In the genomic region with DNA sequence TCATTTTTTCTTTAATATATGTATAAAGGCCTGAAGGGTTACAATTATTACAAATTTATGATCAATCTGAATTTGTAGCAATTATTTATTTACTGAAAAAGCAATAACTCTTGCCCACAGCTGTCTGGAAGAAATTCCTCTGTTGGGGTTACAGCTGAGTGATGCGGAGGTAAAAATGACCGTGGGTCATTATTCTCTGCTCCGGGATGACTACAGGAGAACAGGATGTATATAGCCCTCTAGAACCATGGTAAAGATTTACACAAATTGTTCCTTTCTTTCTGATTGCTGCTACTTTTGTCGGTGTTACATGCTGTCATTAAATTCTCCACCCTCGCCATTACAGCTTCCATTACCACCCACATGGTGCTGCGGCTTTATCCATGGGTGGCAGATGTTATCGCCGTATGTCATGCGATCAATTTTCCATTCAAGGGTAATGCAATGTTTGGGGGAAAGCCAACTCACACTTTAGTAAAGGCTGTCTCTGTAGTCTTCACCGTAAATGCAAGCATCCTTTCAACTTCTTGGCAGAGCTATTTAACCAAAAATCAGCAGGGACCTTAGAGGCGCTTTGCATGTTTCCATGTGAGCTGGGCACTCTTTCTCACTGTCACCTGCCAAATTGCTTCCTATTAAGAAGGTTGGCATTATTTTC, we compare ENCODE assay signal across 19 mouse cellular contexts. TPM values are rescaled to one million over a fixed set of nuclear protein-coding genes. Genes with fewer than 3 reads are reported as not detected.
DNase-seq lines count a peak whose midpoint lies in the region; ATAC-seq lines count a peak whose summit lies in the region.
"Had no signal": no experiment of that assay in that cellular context is flagged by ENCODE, and none has a peak within 500 bp of the region (broad histone marks: within the 10 kb centered on the region; RNA-seq: fewer than 3 reads in every experiment).

No protein-coding gene starts in this region.

- no peak overlapping the region for H3K4me3 ChIP-seq in forebrain, embryonic 13.5 days
- no peak overlapping the region for H3K4me3 ChIP-seq in forebrain, embryonic 11.5 days (ENCODE audit: low read depth, low read length)
- no peak overlapping the region for H3K4me3 ChIP-seq in heart, embryonic 11.5 days (ENCODE audit: low read depth, low read length)
- H3K4me3 ChIP-seq: embryonic facial prominence, embryonic 15.5 days; heart, embryonic 15.5 days; liver, embryonic 15.5 days; megakaryocyte, embryonic 14.5 days had no signal

- H3K9ac ChIP-seq in forebrain, embryonic 13.5 days: no peak overlapping the region
- no peak overlapping the region for H3K9ac ChIP-seq in forebrain, embryonic 11.5 days (ENCODE audit: low read length)
- H3K9ac ChIP-seq in heart, embryonic 11.5 days (ENCODE audit: low read depth, low read length): no peak overlapping the region
- H3K9ac ChIP-seq: embryonic facial prominence, embryonic 15.5 days; heart, embryonic 15.5 days; liver, embryonic 15.5 days had no signal

- peak; percentile 89 for ATAC-seq in forebrain, embryonic 13.5 days
- no peak for ATAC-seq in forebrain, embryonic 11.5 days (replicated peaks; ENCODE audit: low FRiP score)
- ATAC-seq in heart, embryonic 11.5 days (replicated peaks; ENCODE audit: insufficient number of reproducible peaks, low FRiP score, low TSS enrichment): no peak
- ATAC-seq: Patski had no signal

- peak overlapping the region; percentile 22 for H3K4me2 ChIP-seq in forebrain, embryonic 13.5 days
- no peak overlapping the region for H3K4me2 ChIP-seq in forebrain, embryonic 11.5 days (ENCODE audit: low read depth, low read length, severe bottlenecking)
- no peak overlapping the region for H3K4me2 ChIP-seq in heart, embryonic 11.5 days
- H3K4me2 ChIP-seq: embryonic facial prominence, embryonic 15.5 days; heart, embryonic 15.5 days; liver, embryonic 15.5 days had no signal

- peak overlapping the region; percentile 65 for H3K27ac ChIP-seq in forebrain, embryonic 13.5 days
- no peak overlapping the region for H3K27ac ChIP-seq in forebrain, embryonic 11.5 days (ENCODE audit: low read depth, low read length)
- H3K27ac ChIP-seq in heart, embryonic 11.5 days (ENCODE audit: low read depth, low read length): no peak overlapping the region
- H3K27ac ChIP-seq: embryonic facial prominence, embryonic 15.5 days; heart, embryonic 15.5 days; liver, embryonic 15.5 days had no signal

- no peak for DNase-seq in forebrain, embryonic 11.5 days (ENCODE audit: low spot score)
- DNase-seq in right cerebral cortex, adult 2 months (ENCODE audit: low spot score in 2 of 2): peak; percentile 41 to 46
- DNase-seq in right cerebral cortex, postnatal 14 days: no peak
- peak; percentile 66 to 67 for DNase-seq in layer of hippocampus, adult 8-10 months (ENCODE audit: low spot score in 2 of 2)
- DNase-seq in heart, postnatal 36 days: no peak
- no peak for DNase-seq in spleen, adult 12 weeks (ENCODE audit: low spot score)
- DNase-seq: adrenal gland, postnatal 36 days; B cell, adult 2 months; cerebellum, adult 9-10 months; gastrocnemius, postnatal 14 days; kidney, adult 8-10 months; thymus, adult 2 months had no signal

- H3K27me3 ChIP-seq in forebrain, embryonic 13.5 days: no peaks in the 10 kb centered on the region
- H3K27me3 ChIP-seq in forebrain, embryonic 11.5 days (ENCODE audit: control insufficient read depth, insufficient read depth, low read length): no peaks in the 10 kb centered on the region
- no peaks in the 10 kb centered on the region for H3K27me3 ChIP-seq in heart, embryonic 11.5 days (ENCODE audit: control insufficient read depth, insufficient read depth, low read length)
- H3K27me3 ChIP-seq: embryonic facial prominence, embryonic 15.5 days; heart, embryonic 15.5 days; liver, embryonic 15.5 days; megakaryocyte, embryonic 14.5 days had no signal

- H3K9me3 ChIP-seq in forebrain, embryonic 13.5 days (replicated peaks): no peaks in the 10 kb centered on the region
- H3K9me3 ChIP-seq in forebrain, embryonic 11.5 days (ENCODE audit: control insufficient read depth, low read length): no peaks in the 10 kb centered on the region
- H3K9me3 ChIP-seq in heart, embryonic 11.5 days (replicated peaks; ENCODE audit: control insufficient read depth, low read length): no peaks in the 10 kb centered on the region
- H3K9me3 ChIP-seq: embryonic facial prominence, embryonic 15.5 days; heart, embryonic 15.5 days; liver, embryonic 15.5 days had no signal

- no peaks in the 10 kb centered on the region for H3K36me3 ChIP-seq in forebrain, embryonic 13.5 days (ENCODE audit: poor library complexity, severe bottlenecking)
- no peaks in the 10 kb centered on the region for H3K36me3 ChIP-seq in forebrain, embryonic 11.5 days (ENCODE audit: control insufficient read depth, insufficient read depth, low read length)
- H3K36me3 ChIP-seq in heart, embryonic 11.5 days (ENCODE audit: control insufficient read depth, insufficient read depth, low read length): no peaks in the 10 kb centered on the region
- H3K36me3 ChIP-seq: embryonic facial prominence, embryonic 15.5 days; heart, embryonic 15.5 days; liver, embryonic 15.5 days had no signal

- intact Hi-C loops in heart, postnatal 36 days (cut with DNase I): no loop called here

- peaks cover 5% of the 10 kb centered on the region for H3K4me1 ChIP-seq in forebrain, embryonic 13.5 days
- H3K4me1 ChIP-seq in forebrain, embryonic 11.5 days (replicated peaks; ENCODE audit: control insufficient read depth, insufficient read depth, low read length): no peaks in the 10 kb centered on the region
- no peaks in the 10 kb centered on the region for H3K4me1 ChIP-seq in heart, embryonic 11.5 days (ENCODE audit: control insufficient read depth, insufficient read depth, low read length)
- H3K4me1 ChIP-seq: embryonic facial prominence, embryonic 15.5 days; heart, embryonic 15.5 days; megakaryocyte, embryonic 14.5 days had no signal

- 54% methylated on average over 11 of the region's 11 CpGs for WGBS in forebrain, embryonic 13.5 days
- WGBS in forebrain, embryonic 11.5 days: 86% methylated on average over 11 of the region's 11 CpGs
- WGBS in heart, embryonic 11.5 days (ENCODE audit: insufficient replicate concordance): 82% methylated on average over 11 of the region's 11 CpGs

RNA-seq across cellular contexts. Expression of gene Csrnp3, which starts 12.7 kb away (rescaled TPM):
- 43.3 and 43.7 TPM in 2 replicates for polyA plus RNA-seq in forebrain, embryonic 13.5 days (2015; fragmentation: Nextera tagmentation; extraction: Ambion mirVana)
- polyA plus RNA-seq in forebrain, embryonic 11.5 days (2014; fragmentation: Nextera tagmentation; extraction: Ambion mirVana): 13.4 and 14.5 TPM in 2 replicates
- 10 to 100 TPM; 71.6 to 91.1 (median 80.5) TPM for total RNA-seq in layer of hippocampus, adult 8-10 months (2022)
- total RNA-seq in heart, postnatal 36 days (2021): under 1 TPM; 0.05 to 0.33 TPM
- polyA plus RNA-seq in heart, embryonic 11.5 days (2014; fragmentation: Nextera tagmentation; extraction: Ambion mirVana): 1.4 and 2.2 TPM in 2 replicates
- polyA plus RNA-seq: Patski had no signal

Comparison
In these comparisons a context has a peak if more than half of its experiments do, and no peak if none do; other contexts are left out.
1. DNase-seq: peak in right cerebral cortex, adult 2 months (2 of 2) and layer of hippocampus, adult 8-10 months (2 of 2); none in forebrain, embryonic 11.5 days (single experiment), right cerebral cortex, postnatal 14 days (single experiment), heart, postnatal 36 days (0 of 2) and spleen, adult 12 weeks (single experiment).